Mouse (Mus musculus) MEL-GATA-1-ER (cell line): ENCODE data around the gene Hspa5.
"Not testable (repeated sequence)": the region's sequence is repeated elsewhere in the genome, so short reads cannot be mapped to it uniquely, and the experiment has no call there.

Experiments used
- DNase-seq: peaks from one replicate; pipeline ENCODE4 v3.0.0-alpha.2; 2012; ENCODE audit warnings: low read depth; ENCODE audit errors: extremely low read depth

The Hspa5 gene

GRCm38 (mm10) chr2:34770951-34771350 is 819 bp upstream of the Hspa5 start:
- DNase-seq, result no peak

DNA sequence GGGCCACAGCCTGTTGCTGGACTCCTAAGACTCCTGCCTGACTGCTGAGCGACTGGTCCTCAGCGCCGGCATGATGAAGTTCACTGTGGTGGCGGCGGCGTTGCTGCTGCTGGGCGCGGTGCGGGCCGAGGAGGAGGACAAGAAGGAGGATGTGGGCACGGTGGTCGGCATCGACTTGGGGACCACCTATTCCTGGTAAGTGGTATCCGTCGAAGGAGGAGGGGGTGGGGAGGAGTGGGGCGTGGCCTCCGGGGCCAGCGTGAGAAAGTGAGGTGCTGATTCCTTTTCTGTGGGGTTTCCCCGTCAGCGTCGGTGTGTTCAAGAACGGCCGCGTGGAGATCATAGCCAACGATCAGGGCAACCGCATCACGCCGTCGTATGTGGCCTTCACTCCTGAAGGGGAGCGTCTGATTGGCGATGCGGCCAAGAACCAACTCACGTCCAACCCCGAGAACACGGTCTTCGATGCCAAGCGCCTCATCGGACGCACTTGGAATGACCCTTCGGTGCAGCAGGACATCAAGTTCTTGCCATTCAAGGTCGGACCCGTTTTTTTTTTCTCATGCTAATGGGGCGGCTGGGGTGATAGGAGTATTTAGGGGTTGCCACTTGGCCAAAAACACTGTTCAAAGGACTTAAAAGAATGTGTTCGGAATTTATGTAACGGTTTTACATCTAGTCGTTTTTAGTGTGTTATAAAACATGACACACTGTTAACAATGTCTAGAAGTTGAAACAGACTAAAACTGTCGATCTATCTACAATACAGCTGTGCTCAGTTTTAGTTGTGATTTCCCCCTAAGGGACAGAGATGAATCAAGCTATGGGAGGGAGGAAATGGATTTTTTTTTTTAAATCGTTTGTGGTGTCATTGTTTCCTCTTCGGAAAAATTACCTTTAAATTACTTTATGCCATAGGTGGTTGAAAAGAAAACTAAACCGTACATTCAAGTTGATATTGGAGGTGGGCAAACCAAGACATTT is 774 bp downstream of the Hspa5 start:
- DNase-seq, result no peak

GRCm38 (mm10) chr2:34773673-34774072 is 1.9 kb downstream of the Hspa5 start:
- no peak for DNase-seq

GRCm38 (mm10) chr2:34774493-34774892 is 2.7 kb downstream of the Hspa5 start:
- no peak for DNase-seq

DNA sequence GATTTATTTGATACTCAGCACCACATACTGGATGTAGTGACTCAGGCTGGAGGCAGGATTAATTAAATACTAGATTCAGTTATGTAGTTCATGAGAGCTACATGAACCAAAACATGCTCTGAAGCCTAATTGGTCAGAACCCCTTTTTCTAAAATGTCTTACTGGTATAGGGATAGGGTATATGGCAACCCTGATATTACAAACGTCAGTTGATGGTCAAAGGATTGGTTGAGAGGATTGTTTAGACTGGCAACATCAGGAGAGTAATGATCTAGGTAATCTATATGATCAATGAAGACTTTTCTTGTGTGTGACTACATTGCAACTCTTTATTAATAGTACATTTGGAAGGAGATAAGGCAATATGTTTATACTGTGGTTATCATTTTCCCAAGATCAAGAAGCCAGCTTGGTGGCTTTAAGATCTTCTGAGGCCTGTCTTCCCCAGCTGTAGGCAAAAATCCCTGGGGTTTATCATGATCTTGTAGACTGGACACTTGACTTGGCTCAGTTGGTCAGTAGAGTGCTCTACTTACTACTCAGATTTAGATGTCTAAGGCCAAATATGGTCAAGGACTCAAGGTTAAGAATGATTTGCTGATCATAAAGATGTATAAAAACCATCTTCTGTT is 5.6 kb downstream of the Hspa5 start:
- no peak for DNase-seq

DNA sequence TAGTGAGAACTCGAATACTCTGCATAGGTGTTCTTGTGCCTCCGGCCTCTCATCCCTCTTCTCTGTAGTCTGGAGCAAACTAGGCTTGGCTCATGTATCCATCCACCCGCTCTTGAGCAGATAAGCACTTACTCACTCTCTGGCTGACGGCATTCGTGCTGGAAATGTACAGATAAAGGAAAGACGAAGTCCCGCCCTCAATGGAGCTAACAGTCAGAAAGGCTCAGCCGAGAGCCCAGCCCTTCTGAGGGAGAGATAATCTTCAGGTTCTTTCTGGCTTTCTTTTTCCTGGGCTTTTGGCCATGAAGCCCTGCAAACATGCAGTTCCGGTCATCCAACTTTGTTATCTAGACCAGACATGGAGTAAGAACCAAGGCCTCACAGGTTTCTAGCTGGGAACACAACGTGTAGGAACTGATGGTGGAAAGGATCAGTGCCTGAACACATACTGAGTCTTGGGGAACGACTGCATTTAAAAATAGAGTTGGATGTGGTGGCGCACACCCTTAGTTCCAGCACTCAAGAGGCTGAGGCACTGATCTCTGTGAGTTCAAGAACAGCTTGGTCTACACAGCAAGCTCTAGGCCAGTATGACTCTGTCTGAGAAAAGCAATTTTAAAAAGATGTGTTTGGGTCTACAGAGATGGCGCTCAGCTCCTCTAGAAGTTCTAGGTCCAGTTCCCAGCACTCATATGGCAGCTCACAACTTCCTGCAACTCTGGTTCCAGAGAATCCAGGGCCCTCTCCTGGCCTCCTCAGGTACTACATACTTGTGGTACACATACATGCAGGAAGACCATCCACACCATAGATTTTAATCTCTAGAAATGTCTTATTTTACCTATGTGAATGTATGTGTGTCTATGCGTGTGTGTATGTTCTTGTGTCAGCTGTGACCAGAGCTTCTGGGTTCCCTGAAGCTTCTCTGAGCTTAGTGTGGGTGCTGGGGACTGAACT is 11.6 kb downstream of the Hspa5 start:
- DNase-seq, result peak; percentile 99

DNA sequence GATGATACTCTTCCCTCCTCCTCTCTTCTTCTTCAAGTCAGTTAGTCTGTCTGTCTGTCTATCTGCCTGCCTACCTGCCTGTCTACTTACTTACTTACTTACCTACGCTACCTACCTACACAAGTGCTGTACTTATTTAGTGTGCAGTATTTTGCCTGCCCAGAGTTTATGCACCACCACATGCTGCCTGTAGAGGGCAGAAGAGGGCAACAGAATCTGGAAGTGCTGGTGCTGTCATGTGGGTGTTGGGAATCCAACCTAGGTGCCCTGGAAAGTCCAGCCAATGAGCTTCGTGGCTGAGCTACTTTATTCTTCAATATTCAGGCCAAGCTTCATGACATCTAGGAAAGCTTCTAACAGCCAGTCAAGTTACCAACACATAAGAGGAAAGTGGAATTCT is 12.3 kb downstream of the Hspa5 start:
- DNase-seq, result no peak

DNA sequence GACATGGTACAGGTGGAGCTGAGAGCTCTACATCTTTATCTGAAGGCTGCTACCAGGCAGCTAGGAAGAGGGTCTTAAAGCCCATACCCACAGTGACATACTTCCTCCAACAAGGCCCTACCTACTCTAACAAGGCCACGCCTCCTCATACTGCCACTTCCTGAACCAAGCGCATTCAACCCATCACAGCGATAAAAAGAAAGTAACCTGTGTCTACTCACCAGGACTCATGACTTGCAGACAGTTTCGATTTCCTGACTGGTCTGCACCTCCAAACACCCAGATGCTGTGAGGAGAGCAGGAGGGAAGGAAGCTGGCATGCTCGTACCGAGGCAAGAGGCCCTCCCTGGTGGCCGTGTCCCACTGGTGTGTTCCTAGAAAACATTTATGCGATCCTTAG is 18.5 kb downstream of the Hspa5 start:
- DNase-seq, result no peak

DNA sequence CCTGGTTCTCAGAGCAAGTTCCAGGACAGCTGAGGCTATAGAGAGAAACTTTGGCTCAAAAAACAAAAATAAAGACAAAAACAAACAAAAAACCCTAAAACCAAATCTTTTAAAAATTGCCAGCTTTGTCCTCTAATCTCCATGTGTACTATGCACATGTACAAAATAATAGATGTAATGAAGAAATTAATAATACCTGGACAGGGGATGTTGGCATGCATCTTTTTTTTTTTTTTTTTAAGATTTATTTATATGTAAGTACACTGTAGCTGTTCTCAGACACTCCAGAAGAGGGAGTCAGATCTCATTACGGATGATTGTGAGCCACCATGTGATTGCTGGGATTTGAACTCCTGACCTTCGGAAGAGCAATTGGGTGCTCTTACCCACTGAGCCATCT is 20.8 kb downstream of the Hspa5 start:
- DNase-seq, result not testable (repeated sequence)

DNA sequence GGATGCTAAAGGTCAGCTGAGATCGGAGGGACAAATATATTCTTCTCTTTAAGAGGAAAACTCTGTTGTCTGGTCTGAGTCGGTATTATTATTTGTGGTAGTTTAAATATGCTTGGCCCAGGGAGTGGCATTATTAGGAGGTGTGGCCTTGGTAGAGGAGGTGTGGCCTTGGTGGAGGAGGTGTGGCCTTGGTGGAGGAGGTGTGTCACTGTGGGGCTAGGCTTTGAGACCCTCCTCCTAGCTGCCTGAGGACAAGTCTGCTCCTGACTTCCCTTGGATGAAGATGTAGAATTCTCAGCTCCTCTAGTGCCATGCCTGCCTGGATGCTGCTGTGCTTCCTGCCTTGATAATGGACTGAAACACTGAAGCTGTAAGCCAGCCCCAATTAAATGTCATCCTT is 22.7 kb downstream of the Hspa5 start:
- no peak for DNase-seq

DNA sequence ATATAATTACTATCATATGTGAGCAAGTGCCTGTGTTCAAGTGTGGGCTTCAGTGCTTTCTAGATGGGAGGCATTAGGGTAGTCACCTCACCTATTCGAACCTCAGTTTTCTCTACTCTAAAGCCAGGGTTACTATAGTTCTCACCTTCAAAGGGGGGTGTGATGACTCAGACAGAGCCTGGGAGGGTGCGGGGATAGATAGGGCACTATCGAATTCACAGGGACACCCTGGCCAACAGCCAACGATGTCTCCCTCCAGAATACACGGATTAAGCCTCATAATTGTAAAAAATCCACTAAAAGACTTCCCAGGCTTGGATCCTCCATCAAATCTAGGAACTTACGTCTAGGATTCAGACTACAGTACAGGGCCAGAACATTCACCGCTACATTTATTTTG is 23.7 kb downstream of the Hspa5 start:
- DNase-seq, result no peak

DNA sequence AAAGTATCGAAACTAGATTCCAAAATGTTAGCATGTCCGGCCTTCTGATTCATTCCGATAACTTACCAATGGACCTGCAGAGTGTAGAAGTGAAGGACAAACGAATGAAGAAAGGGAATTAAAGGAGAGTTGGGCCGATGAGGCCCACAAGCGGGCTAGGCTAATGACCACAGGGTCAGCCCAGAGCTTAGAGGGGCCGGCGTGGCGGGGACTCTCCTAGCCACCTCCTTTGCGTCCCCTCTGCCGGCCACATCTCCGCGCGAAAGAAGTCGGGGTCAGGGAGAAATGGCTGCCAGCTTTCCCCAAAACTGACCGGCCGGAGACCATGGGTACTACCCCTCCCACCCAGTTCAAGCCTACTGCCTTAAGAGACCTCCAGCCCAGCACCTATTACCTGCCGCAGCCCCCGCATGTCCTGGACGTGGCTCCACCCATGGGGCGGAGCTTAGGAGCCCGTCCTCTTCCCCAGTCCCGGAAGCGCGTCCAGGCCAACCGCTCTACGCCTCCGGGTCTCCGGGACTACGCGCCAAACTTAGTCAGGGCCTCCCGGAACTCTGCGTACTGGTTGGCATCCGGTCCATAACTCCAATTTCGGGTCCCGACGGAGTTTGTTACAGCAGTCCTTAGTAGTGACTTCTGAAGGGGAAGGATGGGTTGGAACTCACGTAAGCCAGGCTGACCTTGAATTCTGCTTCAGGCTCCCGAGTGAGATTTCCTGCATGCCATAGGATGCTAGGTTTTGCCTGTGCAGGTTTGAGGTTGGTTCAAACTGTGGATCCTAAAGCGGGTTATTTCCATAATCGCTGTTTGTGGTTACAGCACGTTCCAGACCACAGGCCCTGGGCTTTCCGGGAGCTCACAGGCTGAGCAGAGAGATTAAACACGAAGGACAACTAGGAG is 27.8 kb downstream of the Hspa5 start, which contains the start of gene Rabepk:
TSS of gene Rabepk (minus strand) at position 556 of the 900 bp plus-strand sequence.
- peak; percentile 88 for DNase-seq

DNA sequence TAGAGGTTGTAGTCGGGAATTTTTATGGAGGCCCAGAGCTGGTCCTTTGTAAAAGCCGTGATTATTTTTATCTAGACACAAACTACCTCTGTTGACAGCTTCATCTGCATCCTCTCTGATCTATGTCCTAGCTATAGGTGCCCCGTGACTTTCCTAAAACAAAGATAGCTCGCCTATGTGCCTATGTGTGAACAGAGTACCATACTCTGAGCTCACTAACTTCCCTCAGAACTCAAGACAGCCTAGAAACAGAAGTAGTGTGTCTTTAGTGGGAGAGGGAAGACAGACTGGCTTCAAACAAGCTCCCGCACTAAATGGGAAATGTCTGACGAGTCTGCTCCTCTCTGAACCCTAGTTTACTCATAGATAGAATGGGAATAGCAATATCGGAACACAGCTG is 28.6 kb downstream of the Hspa5 start:
- DNase-seq, result no peak

DNA sequence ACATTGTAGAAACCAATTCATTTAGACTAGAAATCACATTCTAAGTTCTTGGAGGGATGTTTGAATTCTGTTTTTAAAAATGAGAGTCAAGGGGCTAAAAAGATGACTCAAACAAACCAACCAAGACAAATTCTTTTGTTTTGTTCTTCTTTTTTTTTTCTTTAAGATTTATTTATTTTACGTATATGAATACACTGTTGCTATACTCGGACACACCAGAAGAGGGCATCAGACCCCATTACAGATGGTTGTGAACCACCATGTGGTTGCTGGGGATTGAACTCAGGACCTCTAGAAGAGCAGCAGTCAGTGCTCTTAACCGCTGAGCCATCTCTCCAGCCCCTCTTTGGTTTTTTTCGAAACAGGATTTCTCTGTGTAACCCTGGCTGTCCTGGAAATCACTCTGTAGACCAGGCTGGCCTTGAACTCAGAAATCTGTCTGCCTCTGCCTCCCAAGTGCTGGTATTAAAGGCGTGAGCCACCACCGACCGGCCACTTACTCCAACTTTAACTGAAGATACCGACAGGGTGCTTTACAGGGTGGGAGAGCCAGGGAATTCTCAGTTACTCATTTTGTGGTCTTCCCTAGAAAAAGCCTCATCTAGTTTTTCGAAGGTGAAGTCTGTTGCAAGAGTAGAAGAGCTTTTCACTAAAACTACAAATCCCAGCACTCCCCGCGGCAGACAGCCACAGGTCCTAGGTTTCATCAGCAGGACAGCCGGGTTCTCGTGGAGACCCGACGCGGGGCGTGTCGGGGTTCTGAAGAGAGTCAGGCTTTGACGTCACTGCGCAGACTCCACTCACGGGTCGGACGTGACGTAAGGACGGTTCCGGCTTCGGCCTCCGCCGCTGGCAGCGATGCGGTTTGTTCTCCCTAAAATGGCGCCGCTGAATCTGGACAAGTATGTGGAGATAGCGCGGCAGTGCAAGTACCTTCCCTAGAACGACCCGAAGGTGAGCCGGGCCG is 30.0 kb downstream of the Hspa5 start:
- DNase-seq, result peak; percentile 99

GRCm38 (mm10) chr2:34802565-34803245 is 30.9 kb downstream of the Hspa5 start:
- peak; percentile 57 for DNase-seq

DNA sequence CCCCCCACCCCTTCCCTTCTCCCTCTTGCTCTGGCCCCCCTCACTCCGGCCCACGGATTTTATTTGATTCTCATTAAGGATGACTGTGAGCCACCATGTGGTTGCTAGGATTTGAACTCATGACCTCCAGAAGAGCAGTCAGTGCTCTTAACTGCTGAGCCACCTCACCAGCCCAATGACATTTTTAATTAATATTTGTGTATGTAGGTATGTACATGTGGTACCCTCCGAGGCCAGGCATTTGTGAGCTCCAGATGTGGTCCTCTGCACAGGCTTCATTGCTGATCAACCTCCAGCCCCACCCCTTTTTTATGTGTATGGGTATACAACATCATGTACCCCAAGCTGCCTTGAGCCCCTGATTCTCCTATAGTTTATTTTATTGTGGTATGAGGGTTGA is 32.0 kb downstream of the Hspa5 start:
- DNase-seq, result no peak

DNA sequence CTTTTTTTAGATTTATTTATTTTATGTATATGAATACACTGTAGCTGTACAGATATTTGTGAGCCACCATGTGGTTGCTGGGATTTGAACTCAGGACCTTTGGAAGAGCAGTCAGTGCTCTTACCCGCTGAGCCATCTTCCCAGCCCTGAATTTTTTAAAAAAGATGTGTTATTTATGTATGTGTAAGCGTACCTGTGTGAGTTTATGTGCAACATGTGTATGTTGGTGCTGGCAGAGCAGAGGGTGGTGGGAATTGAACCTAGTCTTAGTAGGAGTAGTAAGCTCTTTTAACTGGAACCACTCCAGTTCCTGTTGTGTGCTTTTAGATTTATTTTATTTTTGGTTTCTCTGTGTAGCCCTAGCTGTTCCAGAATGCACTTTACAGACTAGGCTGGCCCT is 32.4 kb downstream of the Hspa5 start:
- DNase-seq, result no peak

DNA sequence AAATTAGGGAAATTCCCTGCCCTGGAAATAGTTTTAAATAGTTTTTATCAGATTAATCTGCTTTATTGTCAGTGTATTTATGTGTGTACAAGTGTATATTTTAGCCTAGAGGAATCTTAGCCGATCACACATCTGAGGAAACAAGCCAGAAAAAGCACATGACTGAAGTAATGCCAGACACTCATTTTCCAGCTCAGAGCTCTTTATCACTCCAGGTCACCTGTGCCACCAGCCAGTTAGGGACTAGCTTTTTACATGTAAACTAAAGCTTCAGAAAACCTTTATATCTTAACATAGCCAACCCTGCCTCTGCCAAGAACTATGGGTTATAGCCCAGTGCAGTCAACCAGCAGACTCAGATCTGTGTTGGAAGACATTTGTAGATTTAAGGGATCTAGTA is 33.0 kb downstream of the Hspa5 start:
- DNase-seq, result no peak
